Mouse (Mus musculus) urinary bladder, adult 2 months (tissue): ENCODE measurements around the gene Trp53rka. TPM values are rescaled to one million over a fixed set of nuclear protein-coding genes. Genes with fewer than 3 reads are reported as not detected.

ENCODE experiments used
- DNase-seq: peaks from one replicate; pipeline ENCODE4 v3.0.0; 2022; ENCODE audit warnings: low spot score
- polyA plus RNA-seq: library from polyadenylated mRNA; depleted of rRNA; stranded (reverse); fragments of >200 nt; gene quantifications from 2 replicates; pipeline ENCODE4 v1.2.3, GENCODE M21; 2012; rRNA removed

Gene Trp53rka
- polyA plus RNA-seq, 1 experiment = 19.6 TPM

- no peak for DNase-seq
These were observed 7.3 kb downstream of the Trp53rka start for GRCm38 (mm10) chr2:165485826-165486225.

GRCm38 (mm10) chr2:165484152-165484551 lies 9.0 kb downstream of the Trp53rka start:
- DNase-seq = no peak

- no peak for DNase-seq
These were observed 11.1 kb downstream of the Trp53rka start for GRCm38 (mm10) chr2:165482003-165482402.

- DNase-seq = no peak
These were observed 17.3 kb downstream of the Trp53rka start for GRCm38 (mm10) chr2:165475850-165476249.

- no peak for DNase-seq
These were observed 17.7 kb downstream of the Trp53rka start for GRCm38 (mm10) chr2:165475412-165475811.

GRCm38 (mm10) chr2:165473003-165473402 lies 20.1 kb downstream of the Trp53rka start, which contains the start of gene Slc13a3:
Gene Slc13a3, minus strand, starts transcription at chr2:165473230.
- no peak for DNase-seq

- DNase-seq = no peak
These were observed 21.2 kb downstream of the Trp53rka start for GRCm38 (mm10) chr2:165471943-165472342.

- no peak for DNase-seq
These were observed 23.0 kb downstream of the Trp53rka start for GRCm38 (mm10) chr2:165470167-165470566.

- DNase-seq = no peak
These were observed 25.2 kb downstream of the Trp53rka start for GRCm38 (mm10) chr2:165467824-165468452.

- DNase-seq = no peak
These were observed 33.5 kb downstream of the Trp53rka start for GRCm38 (mm10) chr2:165459663-165460062.

- DNase-seq = no peak
These were observed 34.9 kb downstream of the Trp53rka start for GRCm38 (mm10) chr2:165458189-165458588.

- no peak for DNase-seq
These were observed 36.4 kb downstream of the Trp53rka start for GRCm38 (mm10) chr2:165456710-165457109.

- no peak for DNase-seq
These were observed 40.1 kb downstream of the Trp53rka start for GRCm38 (mm10) chr2:165452730-165453693.

GRCm38 (mm10) chr2:165448475-165448874 lies 44.6 kb downstream of the Trp53rka start:
- DNase-seq = no peak

- no peak for DNase-seq
These were observed 48.3 kb downstream of the Trp53rka start for GRCm38 (mm10) chr2:165444861-165445260.

GRCm38 (mm10) chr2:165442981-165443380 lies 50.1 kb downstream of the Trp53rka start:
- DNase-seq = no peak

- DNase-seq = no peak
These were observed 51.5 kb downstream of the Trp53rka start for GRCm38 (mm10) chr2:165441613-165442012.

Other genes starting within 250 kb of the Trp53rka start
- gene Slc35c2, start 205.5 kb downstream of the Trp53rka start, polyA plus RNA-seq = 36.0 and 36.1 TPM in 2 replicates
- gene Elmo2, start 166.8 kb downstream of the Trp53rka start, polyA plus RNA-seq = 33.8 and 36.2 TPM in 2 replicates
- gene Zfp663, start 124.6 kb downstream of the Trp53rka start, polyA plus RNA-seq = 0.01 TPM in 1 of 2 replicates, not detected in the other
- gene Zfp334, start 105.1 kb downstream of the Trp53rka start, polyA plus RNA-seq = 2.7 and 3.4 TPM in 2 replicates
- 0.01 and 0.03 TPM in 2 replicates for gene Ocstamp, start 92.9 kb downstream of the Trp53rka start, polyA plus RNA-seq
- gene Slc13a3, start 20.1 kb downstream of the Trp53rka start, polyA plus RNA-seq = 0.47 and 0.62 TPM in 2 replicates
- gene Slc2a10, start 10.5 kb upstream of the Trp53rka start, polyA plus RNA-seq = 7.1 and 7.3 TPM in 2 replicates
- gene Eya2, start 101.7 kb upstream of the Trp53rka start, polyA plus RNA-seq = 12.4 and 14.9 TPM in 2 replicates